Mouse (Mus musculus): ENCODE results near the gene Cdk6. TPM values are rescaled to one million over a fixed set of nuclear protein-coding genes. Genes with fewer than 3 reads are reported as not detected.

Gene Cdk6
- polyA plus RNA-seq, 1 experiment, result 24.1 TPM

GRCm38 (mm10) chr5:3541871-3542270, 200.6 kb downstream of the Cdk6 start:
- Histone ChIP-seq H3K4me3 (ENCODE audit: insufficient read depth, low read length) (no peak overlapping the region), H3K4me1 (ENCODE audit: control insufficient read depth, insufficient read depth, low read length) (peaks cover 19% of the 10 kb centered on the region), H3K27ac (ENCODE audit: insufficient read depth, low read depth, low read length) (no peak overlapping the region)
- TF ChIP-seq CTCF (IDR thresholded peaks at IDR 0.05; ENCODE audit: low read depth, low read length) (no peak), POLR2A (IDR thresholded peaks at IDR 0.05; ENCODE audit: borderline replicate concordance, low read depth, low read length) (no peak)

GRCm38 (mm10) chr5:3543629-3544479, 202.6 kb downstream of the Cdk6 start, which contains the start of gene Fam133b:
TSS of gene Fam133b (plus strand) at chr5:3543833.
- TF ChIP-seq POLR2A (IDR thresholded peaks at IDR 0.05; ENCODE audit: borderline replicate concordance, low read depth, low read length), result no peak
- TF ChIP-seq CTCF (IDR thresholded peaks at IDR 0.05; ENCODE audit: low read depth, low read length), result peak; percentile 70
- H3K4me3 ChIP-seq (ENCODE audit: insufficient read depth, low read length), result peak within 1 kb of the TSS; percentile 87
- H3K27ac ChIP-seq (ENCODE audit: insufficient read depth, low read depth, low read length), result peak within 1 kb of the TSS; percentile 61
- H3K4me1 ChIP-seq (ENCODE audit: control insufficient read depth, insufficient read depth, low read length), result peaks cover 21% of the 10 kb centered on the region

GRCm38 (mm10) chr5:3544480-3544769, 203.1 kb downstream of the Cdk6 start:
- TF ChIP-seq POLR2A (IDR thresholded peaks at IDR 0.05; ENCODE audit: borderline replicate concordance, low read depth, low read length), result no peak
- TF ChIP-seq CTCF (IDR thresholded peaks at IDR 0.05; ENCODE audit: low read depth, low read length), result no peak
- Histone ChIP-seq H3K4me1 (ENCODE audit: control insufficient read depth, insufficient read depth, low read length) (peaks cover 19% of the 10 kb centered on the region), H3K27ac (ENCODE audit: insufficient read depth, low read depth, low read length) (no peak overlapping the region), H3K4me3 (ENCODE audit: insufficient read depth, low read length) (peak overlapping the region; percentile 87)

- TF ChIP-seq CTCF (IDR thresholded peaks at IDR 0.05; ENCODE audit: low read depth, low read length), result no peak
- no peak for TF ChIP-seq POLR2A (IDR thresholded peaks at IDR 0.05; ENCODE audit: borderline replicate concordance, low read depth, low read length)
- Histone ChIP-seq H3K4me3 (ENCODE audit: insufficient read depth, low read length) (no peak overlapping the region), H3K4me1 (ENCODE audit: control insufficient read depth, insufficient read depth, low read length) (peaks cover 20% of the 10 kb centered on the region), H3K27ac (ENCODE audit: insufficient read depth, low read depth, low read length) (no peak overlapping the region)
Measured at GRCm38 (mm10) chr5:3546226-3546625, 204.9 kb downstream of the Cdk6 start.

- H3K27ac ChIP-seq (ENCODE audit: insufficient read depth, low read depth, low read length), result no peak overlapping the region
- H3K4me3 ChIP-seq (ENCODE audit: insufficient read depth, low read length), result no peak overlapping the region
- peaks cover 10% of the 10 kb centered on the region for H3K4me1 ChIP-seq (ENCODE audit: control insufficient read depth, insufficient read depth, low read length)
- no peak for TF ChIP-seq POLR2A (IDR thresholded peaks at IDR 0.05; ENCODE audit: borderline replicate concordance, low read depth, low read length)
- no peak for TF ChIP-seq CTCF (IDR thresholded peaks at IDR 0.05; ENCODE audit: low read depth, low read length)
Measured at GRCm38 (mm10) chr5:3551481-3551880, 210.2 kb downstream of the Cdk6 start.

- no peak overlapping the region for H3K27ac ChIP-seq (ENCODE audit: insufficient read depth, low read depth, low read length)
- H3K4me1 ChIP-seq (ENCODE audit: control insufficient read depth, insufficient read depth, low read length), result 0 out of 2 replicates have a peak, but pooled peaks cover 2% of the 10 kb centered on the region
- H3K4me3 ChIP-seq (ENCODE audit: insufficient read depth, low read length), result no peak overlapping the region
- TF ChIP-seq CTCF (IDR thresholded peaks at IDR 0.05; ENCODE audit: low read depth, low read length) (no peak), POLR2A (IDR thresholded peaks at IDR 0.05; ENCODE audit: borderline replicate concordance, low read depth, low read length) (no peak)
Measured at GRCm38 (mm10) chr5:3554198-3554597, 212.9 kb downstream of the Cdk6 start.

- Histone ChIP-seq H3K27ac (ENCODE audit: insufficient read depth, low read depth, low read length) (no peak within 1 kb of the TSS), H3K4me1 (ENCODE audit: control insufficient read depth, insufficient read depth, low read length) (no peaks in the 10 kb centered on the region), H3K4me3 (ENCODE audit: insufficient read depth, low read length) (no peak within 1 kb of the TSS)
- no peak for TF ChIP-seq CTCF (IDR thresholded peaks at IDR 0.05; ENCODE audit: low read depth, low read length)
- no peak for TF ChIP-seq POLR2A (IDR thresholded peaks at IDR 0.05; ENCODE audit: borderline replicate concordance, low read depth, low read length)
Measured at GRCm38 (mm10) chr5:3571266-3571665, 230.0 kb downstream of the Cdk6 start, which contains the start of gene 1700109H08Rik. TSS of gene 1700109H08Rik (plus strand) at chr5:3571566.

- no peak for TF ChIP-seq CTCF (IDR thresholded peaks at IDR 0.05; ENCODE audit: low read depth, low read length)
- TF ChIP-seq POLR2A (IDR thresholded peaks at IDR 0.05; ENCODE audit: borderline replicate concordance, low read depth, low read length), result no peak
- Histone ChIP-seq H3K27ac (ENCODE audit: insufficient read depth, low read depth, low read length) (no peak overlapping the region), H3K4me3 (ENCODE audit: insufficient read depth, low read length) (no peak overlapping the region), H3K4me1 (ENCODE audit: control insufficient read depth, insufficient read depth, low read length) (no peaks in the 10 kb centered on the region)
Measured at GRCm38 (mm10) chr5:3574825-3575224, 233.5 kb downstream of the Cdk6 start.

GRCm38 (mm10) chr5:3577939-3578338, 236.7 kb downstream of the Cdk6 start:
- TF ChIP-seq POLR2A (IDR thresholded peaks at IDR 0.05; ENCODE audit: borderline replicate concordance, low read depth, low read length), result no peak
- TF ChIP-seq CTCF (IDR thresholded peaks at IDR 0.05; ENCODE audit: low read depth, low read length), result no peak
- no peaks in the 10 kb centered on the region for H3K4me1 ChIP-seq (ENCODE audit: control insufficient read depth, insufficient read depth, low read length)

GRCm38 (mm10) chr5:3579066-3579465, 237.8 kb downstream of the Cdk6 start:
- H3K27ac ChIP-seq (ENCODE audit: insufficient read depth, low read depth, low read length), result no peak overlapping the region
- no peak overlapping the region for H3K4me3 ChIP-seq (ENCODE audit: insufficient read depth, low read length)
- H3K4me1 ChIP-seq (ENCODE audit: control insufficient read depth, insufficient read depth, low read length), result peaks cover 3% of the 10 kb centered on the region
- TF ChIP-seq POLR2A (IDR thresholded peaks at IDR 0.05; ENCODE audit: borderline replicate concordance, low read depth, low read length) (no peak), CTCF (IDR thresholded peaks at IDR 0.05; ENCODE audit: low read depth, low read length) (no peak)

More at GRCm38 (mm10) chr5:3577939-3578338, 236.7 kb downstream of the Cdk6 start:
- Histone ChIP-seq H3K27ac (ENCODE audit: insufficient read depth, low read depth, low read length) (no peak overlapping the region), H3K4me3 (ENCODE audit: insufficient read depth, low read length) (no peak overlapping the region)

Other genes starting within 250 kb of the Cdk6 start
- 24.3 and 26.0 TPM in 2 replicates for gene Fam133b, start 202.3 kb downstream of the Cdk6 start, polyA plus RNA-seq (2012; ENCODE audit: insufficient read depth, insufficient read length, missing spikeins)
- gene 1700109H08Rik, start 230.1 kb downstream of the Cdk6 start, polyA plus RNA-seq (2012; ENCODE audit: insufficient read depth, insufficient read length, missing spikeins), result 6.4 and 7.0 TPM in 2 replicates